Mouse (Mus musculus) adrenal gland, postnatal 10 days (tissue): Measurements from ENCODE around the gene Ube2j1. TPM values are rescaled to one million over a fixed set of nuclear protein-coding genes. Genes with fewer than 3 reads are reported as not detected.

ENCODE experiments used
- DNase-seq: peaks from one replicate; pipeline ENCODE4 v3.0.0; 2021; ENCODE audit warnings: mixed read lengths
- total RNA-seq, 2 experiments: library from RNA; stranded (reverse); gene quantifications; 2 replicates each; pipeline ENCODE4 v1.2.3; 2021

Gene Ube2j1
- total RNA-seq, 2 experiments from 2014 or later, result 64.9 to 77.5 TPM

DNA sequence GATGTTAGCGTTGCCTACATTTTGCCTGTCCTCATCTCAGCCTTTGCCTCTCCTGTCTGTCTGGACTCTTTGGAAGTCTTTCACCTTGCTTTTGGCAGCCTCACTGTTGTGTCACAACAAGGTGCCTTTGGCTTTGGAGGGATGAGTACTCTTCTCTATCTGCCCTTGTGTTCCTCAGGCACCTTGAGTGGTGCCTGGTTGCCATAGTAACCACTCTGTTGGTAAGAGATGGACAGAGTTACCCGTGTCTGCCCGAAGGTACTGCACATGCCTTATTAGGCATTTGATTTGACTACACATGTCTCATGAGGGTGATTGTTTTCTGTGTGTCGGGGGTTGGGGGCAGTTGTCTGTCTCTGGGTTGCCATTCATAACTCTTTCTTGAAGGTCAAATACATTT is 18.7 kb upstream of the Ube2j1 start:
- no peak for DNase-seq

GRCm38 (mm10) chr4:33018361-33018999 is 12.7 kb upstream of the Ube2j1 start:
- peak; percentile 93 for DNase-seq

GRCm38 (mm10) chr4:33024420-33024819 is 6.8 kb upstream of the Ube2j1 start:
- no peak for DNase-seq

- DNase-seq, result no peak
Observed at GRCm38 (mm10) chr4:33029104-33029503, 2.1 kb upstream of the Ube2j1 start.

DNA sequence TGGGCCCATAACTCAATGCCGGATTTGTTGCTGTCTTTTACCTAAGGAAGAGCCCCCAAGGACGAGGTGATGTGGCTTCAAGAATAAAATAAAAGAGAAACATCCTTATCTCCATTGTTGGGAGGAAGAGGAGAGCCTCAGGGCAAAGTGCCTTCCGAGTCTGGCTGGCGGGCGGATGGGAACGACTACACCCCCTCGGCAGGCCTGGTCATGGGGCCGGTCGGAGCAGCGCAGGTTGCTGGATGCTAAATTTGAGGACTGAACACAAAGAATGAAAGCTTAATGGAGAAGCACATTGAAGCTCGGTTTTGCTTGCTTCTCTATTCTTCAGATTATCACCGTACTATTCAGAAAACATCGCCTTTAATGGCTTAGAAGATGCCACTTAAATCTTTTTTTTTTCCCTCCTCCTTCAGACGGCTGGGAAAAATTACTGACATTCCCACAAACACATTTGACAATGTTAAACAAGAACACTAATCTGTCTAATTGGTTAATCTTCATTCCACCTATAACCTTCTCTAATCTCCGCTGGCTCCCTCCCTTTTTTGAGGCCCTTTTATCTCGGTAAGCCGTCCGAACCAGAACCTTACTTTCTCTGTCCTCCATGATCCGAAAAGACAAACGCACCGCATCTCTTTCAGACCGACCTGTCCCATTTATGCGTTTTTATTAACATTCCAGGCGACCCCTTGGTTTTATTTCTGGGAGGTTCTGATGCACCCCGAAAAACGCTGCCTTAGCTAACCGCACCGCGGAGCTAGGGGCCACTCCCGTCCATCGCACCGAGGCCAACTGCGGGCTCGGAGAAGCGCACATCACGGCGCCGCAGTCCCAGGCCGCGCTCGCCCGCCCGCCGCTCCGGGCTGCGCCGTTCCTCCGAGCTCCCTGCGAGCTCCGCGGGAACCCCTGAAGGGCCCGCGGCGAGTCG is 687 bp upstream of the Ube2j1 start:
- DNase-seq, result peak; percentile 35

- DNase-seq, result no peak
Observed at GRCm38 (mm10) chr4:33032045-33032444, 829 bp downstream of the Ube2j1 start.

- DNase-seq, result no peak
Observed at GRCm38 (mm10) chr4:33033515-33033914, 2.3 kb downstream of the Ube2j1 start.

DNA sequence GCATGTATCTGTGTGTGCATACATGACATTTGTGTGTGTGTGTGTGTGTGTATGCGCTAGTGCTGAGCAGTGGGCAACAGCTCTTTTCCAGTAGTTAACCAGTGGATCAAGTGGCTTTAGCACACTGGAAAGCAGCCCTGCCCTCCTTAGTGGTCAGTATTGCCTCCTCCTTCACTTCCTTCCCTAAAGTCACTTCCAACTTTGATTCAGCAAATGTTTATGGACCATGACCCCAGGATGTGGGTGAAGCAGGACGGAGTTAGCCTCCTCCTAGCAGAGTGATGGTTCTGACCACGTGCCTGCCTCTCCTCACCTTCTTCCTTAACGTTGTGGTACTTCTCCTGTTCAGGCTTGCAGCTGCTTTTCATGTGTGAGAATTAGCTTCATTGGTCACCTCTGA is 8.6 kb downstream of the Ube2j1 start:
- no peak for DNase-seq

DNA sequence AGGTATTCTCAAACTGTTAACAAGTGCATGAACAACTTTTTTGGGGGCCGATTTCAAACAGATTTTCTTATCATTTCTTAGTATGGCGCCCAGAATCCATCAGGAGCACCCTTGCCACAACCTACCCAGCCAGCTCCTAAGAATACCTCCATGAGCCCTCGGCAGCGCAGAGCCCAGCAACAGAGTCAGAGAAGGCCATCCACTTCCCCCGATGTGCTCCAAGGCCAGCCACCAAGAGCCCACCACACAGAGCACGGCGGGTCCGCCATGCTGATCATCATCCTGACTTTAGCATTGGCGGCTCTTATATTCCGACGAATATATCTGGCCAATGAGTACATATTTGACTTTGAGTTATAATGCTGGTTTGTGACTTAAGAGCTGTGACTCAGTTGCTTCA is 18.4 kb downstream of the Ube2j1 start:
- no peak for DNase-seq

- DNase-seq, result no peak
Observed at GRCm38 (mm10) chr4:33052055-33052454, 20.8 kb downstream of the Ube2j1 start.

DNA sequence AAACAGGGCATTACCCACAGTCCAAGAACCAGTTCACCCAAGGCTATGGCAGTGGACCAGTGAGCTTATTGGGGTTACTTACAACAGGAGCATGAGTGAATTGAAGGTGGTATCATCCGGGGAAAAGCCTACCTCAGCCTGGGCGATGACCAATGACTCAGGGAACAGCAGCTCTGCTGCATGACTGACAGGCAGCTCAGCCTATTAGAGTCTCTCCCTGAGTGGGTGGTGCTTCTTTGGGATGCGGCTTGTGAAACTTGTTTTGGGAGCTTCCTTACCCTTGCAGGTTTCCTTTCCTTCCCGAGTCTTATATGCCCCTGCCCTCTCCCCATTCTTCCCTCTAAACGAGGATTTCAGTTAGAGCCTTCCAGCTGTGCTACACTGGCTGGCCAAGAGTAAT is 21.4 kb downstream of the Ube2j1 start:
- DNase-seq, result no peak

DNA sequence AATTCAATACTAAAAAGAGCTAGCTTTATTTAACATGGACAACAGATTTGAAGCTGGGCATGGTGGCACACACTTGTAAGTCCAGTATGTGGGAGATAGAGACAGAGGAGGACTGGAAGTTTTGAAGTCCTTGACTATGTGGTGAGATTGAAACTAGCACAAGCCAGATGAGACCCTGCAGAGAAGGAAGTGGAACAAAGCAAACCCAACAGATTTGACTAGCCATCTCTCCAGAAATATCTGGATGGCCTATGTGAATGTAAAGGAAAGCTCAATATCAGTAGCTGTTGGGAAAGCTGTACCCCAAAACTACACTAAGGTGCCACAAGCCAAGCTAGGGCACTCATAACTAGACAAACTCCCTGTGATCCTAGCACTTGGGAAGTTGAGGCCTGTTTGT is 23.2 kb downstream of the Ube2j1 start:
- DNase-seq, result no peak

DNA sequence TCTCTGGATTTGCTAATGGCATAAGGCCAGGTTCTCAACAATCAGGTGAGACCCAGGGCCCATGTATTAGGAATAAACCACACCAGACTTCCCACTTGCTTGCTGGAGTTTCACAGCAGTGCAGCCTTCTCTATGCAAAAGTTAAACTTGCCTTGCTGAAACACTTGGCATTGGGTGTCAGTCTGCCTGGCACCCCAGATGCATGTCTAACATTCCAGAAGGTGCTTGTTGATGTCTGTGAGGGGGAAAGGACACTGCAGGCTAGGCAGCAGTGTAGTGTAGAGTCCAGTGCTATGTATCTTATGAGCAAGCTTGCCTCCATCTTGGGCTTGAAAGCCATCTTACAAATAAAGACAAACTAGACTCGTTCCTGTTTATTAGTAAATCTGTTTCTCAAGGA is 25.1 kb downstream of the Ube2j1 start:
- no peak for DNase-seq

DNA sequence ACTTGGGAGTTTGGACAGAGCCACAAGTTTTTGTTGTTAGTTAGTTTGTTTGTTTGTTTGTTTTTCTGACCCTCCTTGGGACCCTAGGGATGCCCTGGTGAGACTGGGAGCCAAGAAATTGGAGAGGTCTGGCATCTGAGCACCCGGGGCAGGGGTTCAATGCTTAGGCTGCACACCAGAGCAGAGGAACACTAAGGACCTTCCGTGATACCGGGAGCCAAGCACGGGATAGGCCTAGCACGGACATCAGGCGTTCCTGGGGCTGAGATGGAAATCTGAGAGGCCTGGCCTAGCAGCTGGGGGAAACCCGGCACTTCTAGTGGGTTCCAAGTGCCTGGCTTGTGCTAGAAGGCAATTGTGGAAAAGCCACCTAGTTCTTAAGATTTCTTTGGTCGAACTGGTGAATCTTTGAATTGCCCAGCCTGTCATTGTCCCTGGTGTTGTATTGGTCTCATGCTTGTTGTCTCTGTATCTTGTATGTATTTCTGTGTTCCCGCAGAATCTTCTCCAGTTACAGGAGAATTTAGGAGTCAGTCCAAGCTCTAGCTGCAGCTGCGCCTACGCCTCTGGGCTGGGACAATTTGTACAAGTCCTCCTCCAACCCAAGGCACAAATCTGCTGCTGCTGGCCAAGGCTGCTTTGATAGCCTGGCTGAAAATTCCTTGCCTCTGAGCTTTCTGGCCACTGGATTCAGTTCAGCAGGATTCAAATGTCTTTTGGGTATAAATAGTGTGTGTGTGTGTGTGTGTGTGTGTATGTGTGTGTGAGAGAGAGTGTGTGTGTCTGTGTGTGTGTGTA is 26.9 kb downstream of the Ube2j1 start:
- DNase-seq, result peak; percentile 34

DNA sequence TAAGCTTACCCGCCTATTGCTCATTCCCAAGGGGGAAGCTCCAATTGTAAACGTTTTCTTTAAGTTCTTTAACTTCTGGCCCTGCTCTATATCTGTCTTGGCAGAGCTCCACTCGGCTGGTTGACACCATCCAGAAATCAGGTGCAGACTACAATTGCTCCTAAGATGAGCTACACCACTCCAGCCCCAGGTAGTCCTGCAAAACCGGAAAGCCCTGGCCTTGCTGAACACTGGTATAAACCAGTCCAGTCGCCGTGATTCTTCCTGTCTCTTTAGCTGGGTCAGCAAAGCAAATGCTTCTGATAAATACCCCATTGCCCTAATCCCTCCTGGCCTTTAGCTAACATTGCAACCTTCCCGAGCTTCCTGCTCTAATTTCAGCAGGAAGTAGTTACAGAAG is 29.9 kb downstream of the Ube2j1 start:
- no peak for DNase-seq

DNA sequence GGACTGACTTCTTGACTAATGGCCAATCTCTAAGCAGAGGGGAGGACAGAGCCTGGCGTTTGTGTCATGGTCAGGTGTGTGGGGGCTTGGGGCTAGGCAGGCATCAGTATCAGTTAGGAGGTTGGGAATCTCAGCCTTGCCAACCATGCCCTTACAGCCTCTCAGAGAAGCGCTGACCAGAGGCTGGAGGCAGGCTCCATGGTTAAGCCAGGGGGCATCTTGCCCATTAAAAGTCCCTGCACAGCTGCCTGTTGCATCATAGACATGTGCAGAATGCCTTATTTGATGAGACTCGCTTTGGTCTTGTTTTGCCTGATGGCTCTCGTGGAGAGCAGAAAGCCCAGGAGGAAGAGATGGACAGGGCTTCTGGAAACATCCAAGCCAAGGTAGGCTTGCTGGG is 31.8 kb downstream of the Ube2j1 start, which contains the start of gene Gabrr2:
TSS of gene Gabrr2 (plus strand) at position 19 of the 400 bp plus-strand sequence.
- no peak for DNase-seq

DNA sequence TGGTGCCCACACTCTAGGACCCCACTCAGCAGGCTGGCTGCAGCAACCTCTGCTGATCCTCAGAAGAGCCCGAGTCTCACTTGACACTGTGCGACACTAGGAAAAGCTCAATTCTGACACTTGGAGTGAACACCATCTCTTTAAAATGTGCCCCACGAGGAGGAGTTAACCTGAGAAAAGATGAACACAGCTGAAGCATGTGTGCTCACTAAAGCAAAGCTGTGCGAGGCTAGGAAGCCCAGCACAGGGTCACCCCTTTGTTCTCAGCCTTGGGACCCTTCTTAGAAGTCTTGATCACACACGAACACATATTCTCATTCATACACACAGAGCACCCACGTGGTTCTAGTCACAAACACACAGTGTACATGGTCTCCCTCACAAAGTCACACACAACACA is 33.8 kb downstream of the Ube2j1 start:
- no peak for DNase-seq

DNA sequence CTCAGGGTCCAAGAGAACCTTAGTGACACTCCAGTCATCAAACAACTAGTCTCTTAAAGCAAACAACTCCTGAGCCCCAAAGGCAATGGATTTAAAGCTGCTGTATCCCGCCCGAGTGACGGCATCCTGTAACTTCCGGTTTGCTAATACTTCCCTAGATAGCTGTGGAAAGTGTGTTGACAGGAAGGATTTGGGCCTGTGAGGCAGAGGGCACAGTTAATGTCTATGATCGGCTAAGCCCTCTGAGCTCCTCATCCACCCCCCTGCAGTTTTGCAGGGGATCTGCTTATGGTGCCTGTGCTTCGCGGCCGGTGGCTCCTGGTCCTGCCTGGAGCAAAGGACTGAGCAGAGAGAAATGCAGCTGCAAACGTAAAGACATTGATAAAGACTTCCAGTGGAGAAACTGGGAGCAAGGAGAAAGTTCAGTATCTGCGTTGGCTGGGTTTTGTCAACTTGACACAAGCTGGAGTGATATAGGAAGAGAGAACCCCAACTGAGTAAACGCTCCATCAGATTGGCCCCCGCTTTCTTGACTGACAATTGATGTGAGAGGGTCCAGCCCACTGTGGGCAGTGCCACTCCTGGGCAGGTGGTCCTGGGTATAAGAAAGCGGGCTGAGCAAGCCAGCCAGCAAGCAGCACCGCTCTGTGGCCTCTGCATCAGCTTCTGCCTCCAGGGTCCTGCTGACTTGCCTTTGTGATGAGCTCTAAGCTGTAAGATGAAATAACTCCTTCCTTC is 35.2 kb downstream of the Ube2j1 start:
- DNase-seq, result no peak

DNA sequence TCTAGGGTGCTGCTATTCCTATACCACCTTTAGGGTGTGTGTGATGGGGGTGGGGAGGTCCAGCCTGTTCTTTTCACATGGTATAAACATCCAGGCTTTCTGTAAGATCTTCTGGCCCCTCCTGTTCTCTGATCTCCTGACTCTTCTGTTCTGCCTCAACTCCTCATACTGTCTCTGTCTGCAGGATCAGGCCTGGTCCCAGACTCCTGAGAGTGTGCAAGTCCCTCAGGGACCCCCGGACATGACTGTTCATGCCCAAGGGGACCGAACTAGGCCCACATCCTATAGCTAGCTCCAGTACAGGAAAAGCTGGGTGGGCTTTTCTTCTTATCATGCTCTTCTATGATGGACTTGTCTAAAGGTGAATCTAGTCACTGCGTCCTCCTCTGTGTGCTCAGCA is 36.1 kb downstream of the Ube2j1 start:
- no peak for DNase-seq

DNA sequence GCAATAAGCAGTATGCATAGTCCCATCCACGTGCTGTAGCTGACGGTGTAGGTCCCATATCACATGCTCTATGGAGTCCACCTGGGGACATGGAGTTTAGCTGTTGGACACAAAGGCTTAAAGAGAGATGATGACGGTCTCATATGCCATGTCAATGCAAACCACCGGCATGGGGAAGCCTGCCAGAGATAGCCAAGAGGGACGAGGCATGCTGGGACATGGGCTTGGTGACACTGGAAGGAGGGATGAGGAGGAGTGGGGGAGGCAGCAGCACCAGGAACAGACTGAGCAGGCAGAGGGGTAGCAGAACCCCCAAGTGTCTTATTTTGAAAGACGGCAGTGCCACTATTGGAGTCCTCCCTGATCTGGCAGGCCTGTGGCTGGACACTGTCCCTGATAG is 36.6 kb downstream of the Ube2j1 start:
- DNase-seq, result no peak

GRCm38 (mm10) chr4:33068894-33069293 is 37.7 kb downstream of the Ube2j1 start:
- no peak for DNase-seq

DNA sequence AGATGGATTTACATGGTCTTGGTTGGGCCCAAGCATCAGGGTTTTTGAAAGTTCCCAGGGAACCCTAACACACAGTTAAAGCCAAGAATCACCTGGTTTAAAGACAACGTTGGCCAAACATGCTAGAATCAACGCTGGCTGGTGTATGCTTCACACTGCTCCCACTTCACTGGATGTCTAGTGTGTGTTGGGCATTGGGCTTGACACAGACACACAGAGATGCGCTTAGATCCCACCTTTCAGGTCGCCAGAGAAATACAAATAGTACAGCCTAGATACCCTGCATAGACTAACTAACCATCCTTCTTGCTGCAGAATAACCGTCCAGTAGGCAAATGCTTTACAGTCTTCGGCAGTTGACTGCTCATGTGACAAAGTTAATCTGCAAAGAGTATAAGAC is 39.1 kb downstream of the Ube2j1 start:
- DNase-seq, result no peak
